Mouse (Mus musculus) adrenal gland, postnatal 14 days (tissue): Measurements from ENCODE around the gene Ak8. TPM values are rescaled to one million over a fixed set of nuclear protein-coding genes. Genes with fewer than 3 reads are reported as not detected.

ENCODE experiments used
- DNase-seq: peaks from one replicate; pipeline ENCODE4 v3.0.0; 2021; ENCODE audit warnings: mixed read lengths
- total RNA-seq: library from RNA; stranded (reverse); gene quantifications from 2 replicates; pipeline ENCODE4 v1.2.3, GENCODE M21; 2021

Ak8 gene
- total RNA-seq, 1 experiment from 2014 or later: not detected

DNA sequence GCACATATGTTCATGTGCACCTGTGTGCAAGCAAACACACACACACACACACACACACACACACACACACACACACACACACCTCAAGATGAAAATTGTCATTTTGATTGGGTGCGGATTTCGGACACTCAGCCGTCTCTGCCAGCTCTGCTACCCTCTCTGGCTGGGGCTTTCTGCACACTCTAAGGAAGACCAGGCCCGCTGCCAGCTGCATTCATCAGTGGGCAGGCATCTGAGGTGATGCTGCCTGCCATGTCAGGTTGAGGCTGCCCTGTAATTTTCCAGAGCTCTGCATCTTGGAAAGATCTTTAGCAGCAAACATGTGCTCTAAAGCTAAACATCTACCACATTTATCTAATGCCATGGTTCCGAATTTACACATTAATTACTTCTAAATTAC, 37.1 kb downstream of the Ak8 start:
- peak; percentile 51 for DNase-seq

DNA sequence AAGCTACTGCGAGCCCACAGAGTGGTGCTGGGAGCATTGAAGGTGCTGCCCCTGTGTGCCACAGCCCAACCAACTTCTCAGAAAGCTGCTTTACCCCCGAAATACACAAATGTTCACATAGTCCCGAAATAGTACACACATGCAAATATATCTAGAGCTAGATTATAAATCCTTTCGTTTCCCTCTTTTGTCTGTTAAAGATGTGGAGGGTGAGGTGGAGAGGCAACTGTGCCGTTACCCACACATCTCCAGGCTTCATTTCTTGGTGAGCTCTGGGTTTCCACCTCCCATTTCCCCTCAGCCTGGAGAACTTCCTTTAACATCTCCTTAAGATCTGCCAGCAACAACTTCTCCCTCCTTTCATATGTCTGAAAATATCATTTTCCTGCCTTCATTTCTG, 40.2 kb downstream of the Ak8 start:
- DNase-seq: no peak

- DNase-seq: peak; percentile 47
These were observed 42.7 kb downstream of the Ak8 start for GRCm38 (mm10) chr2:28742701-28743100.

GRCm38 (mm10) chr2:28746682-28747332, 46.8 kb downstream of the Ak8 start:
- DNase-seq: no peak

DNA sequence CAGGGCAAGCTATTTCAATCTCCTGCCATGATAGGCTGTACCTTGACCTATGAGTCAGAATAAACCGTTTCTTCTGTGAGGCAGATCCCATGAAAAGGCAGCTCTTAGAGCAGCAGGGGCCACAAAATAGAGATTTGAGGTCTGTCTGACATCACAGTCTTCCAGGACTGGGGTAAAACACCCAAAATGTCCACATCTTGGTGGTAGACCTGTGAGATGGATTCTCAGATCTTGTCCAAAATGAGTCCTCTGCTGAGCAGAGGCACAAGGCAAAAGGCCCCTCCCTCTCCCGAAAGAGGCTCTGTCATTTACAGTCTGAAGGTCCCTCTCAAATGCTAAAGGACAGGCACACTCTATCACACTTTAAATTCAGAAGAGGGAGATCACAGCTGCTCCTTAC, 47.7 kb downstream of the Ak8 start:
- DNase-seq: peak; percentile 21

DNA sequence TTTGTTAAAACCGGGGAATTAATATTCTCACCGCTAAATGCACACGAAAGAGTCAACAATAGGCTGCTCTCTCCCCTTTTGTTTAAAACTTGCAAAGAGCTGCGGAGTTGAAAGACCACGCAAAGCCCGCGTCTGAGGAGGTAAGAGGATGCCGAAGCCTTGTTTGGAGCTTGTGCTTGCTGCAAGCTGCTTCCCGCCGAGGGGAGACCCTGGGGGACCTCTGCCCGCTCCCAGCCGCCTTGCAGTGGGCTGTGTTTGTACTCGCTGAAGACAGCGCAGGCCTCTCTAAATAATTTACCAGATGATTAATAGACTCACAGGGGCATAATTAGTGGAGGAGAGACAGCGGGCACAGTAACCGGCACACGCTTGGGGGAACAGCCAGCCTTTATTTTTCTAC, 51.2 kb downstream of the Ak8 start:
- no peak for DNase-seq

GRCm38 (mm10) chr2:28751658-28752057, 51.7 kb downstream of the Ak8 start:
- DNase-seq: no peak

DNA sequence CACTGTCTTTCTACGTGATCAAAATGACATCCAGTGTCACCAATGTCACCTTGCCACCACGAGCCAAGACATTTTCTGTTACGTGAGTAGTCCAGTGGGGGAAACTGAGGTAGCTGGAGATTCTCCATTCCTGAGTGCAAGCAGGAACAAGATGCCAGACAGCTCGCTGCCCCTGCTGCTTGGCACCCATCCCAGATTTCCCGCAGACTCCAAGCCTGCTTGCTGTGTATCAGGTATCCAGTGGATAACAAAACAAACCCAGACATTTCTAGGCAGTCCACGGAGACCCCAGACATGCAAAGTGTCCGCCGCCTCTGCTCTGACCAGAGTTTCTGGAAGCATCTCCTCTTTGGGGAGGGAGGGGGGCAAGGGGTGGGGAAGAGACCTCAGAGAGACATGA, 52.4 kb downstream of the Ak8 start:
- DNase-seq: peak; percentile 22

DNA sequence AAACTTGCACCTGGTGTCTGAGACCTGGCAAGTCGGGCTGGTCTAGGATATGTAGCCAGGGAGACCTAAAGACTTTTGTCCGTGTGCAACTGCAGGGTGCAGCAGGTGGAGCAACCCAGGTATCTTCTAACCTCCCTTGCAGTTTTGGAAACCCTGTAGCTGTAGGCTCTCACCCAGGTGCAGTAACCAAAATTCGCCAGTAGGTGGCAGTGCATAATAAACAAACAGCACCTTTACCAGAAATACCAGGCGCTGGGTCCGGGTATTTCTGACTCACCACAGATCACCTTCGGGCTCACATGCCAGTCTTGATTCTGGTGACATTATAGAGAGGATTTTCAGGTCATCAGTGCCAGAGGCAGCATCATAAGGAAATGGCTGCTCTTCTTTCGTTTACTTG, 55.5 kb downstream of the Ak8 start:
- DNase-seq: peak; percentile 88

GRCm38 (mm10) chr2:28756201-28756600, 56.2 kb downstream of the Ak8 start:
- peak; percentile 68 for DNase-seq

DNA sequence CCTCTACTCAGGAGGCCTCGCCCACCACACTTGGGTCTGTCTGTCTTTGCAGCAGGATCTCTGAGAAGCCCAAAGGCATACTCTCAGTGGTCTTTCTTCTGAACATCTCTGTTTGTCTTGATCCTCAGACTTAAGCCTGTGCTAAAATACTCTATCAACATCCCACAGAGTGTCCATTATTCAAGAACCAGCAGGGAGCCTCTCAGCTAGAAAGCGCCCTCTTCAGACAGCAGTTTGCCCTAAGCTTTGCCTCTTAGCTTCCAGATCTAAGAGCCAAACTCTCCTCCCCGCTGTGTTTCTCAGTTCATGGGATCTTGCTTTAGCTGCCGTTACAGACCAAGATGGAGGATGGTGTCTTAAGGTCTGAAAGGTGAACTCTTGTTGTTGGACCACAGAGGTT, 59.5 kb downstream of the Ak8 start:
- no peak for DNase-seq

- no peak for DNase-seq
These were observed 66.6 kb downstream of the Ak8 start for GRCm38 (mm10) chr2:28766590-28766989.

- no peak for DNase-seq
These were observed 67.1 kb downstream of the Ak8 start for GRCm38 (mm10) chr2:28767041-28767440.

- DNase-seq: peak; percentile 41
These were observed 70.7 kb downstream of the Ak8 start for GRCm38 (mm10) chr2:28770697-28771096.

GRCm38 (mm10) chr2:28774073-28774472, 74.1 kb downstream of the Ak8 start:
- no peak for DNase-seq

DNA sequence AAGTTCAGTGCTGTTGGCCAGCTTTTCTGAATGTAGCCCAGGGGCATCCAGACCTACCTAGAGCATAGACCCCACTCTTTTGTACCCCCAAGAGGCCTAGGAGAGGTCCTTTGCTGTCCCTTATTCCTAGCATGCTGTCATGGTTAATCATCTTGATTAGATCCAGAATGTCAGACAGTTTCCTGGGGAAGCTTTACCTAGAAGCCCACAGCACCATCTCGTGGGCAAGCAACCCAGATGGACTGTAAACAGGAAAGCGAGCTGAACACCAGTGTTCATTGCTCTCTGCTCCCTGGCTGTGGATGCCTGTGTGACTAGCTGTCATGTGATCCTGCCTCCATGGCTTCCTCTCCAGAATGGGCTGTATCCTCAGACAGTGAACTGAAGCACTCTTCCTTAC, 76.8 kb downstream of the Ak8 start:
- no peak for DNase-seq

DNA sequence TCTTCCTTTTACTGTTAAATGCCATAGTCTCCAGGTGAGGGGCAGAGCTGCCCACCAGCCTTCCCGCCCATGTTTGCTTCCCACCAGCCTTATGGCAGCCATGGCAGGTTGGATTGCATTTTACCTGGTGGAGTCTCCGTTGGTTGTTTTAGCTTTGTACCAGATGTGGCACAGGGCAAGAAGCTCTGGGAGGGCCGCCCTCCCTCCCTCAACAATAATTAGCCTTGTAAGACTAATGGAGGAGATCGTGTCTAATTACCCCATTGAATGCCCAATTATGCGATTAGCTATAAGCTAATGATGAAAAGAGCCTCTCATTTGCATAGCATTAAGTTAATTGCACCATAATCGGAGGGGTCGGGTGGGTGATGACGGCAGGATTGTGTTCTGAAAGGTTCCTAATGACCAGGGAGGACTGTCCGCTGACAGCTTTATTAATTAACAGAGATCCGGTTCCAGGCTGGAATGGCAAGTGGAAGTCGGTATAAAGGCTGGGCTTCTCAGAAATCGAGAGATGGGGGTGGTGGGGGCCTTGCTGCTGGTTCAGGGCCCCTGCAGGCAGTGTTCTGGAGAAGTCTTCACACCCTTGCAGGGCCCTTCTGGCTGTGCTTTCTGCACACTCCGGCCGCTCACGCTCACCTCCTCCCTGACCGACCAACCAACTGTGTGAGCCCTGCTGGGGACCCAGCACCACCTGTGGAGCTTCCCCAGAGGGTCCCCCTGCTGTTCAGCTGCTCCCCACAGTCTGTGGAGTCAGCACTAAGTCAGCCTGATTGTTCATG, 80.2 kb downstream of the Ak8 start:
- no peak for DNase-seq

GRCm38 (mm10) chr2:28781310-28781709, 81.3 kb downstream of the Ak8 start:
- no peak for DNase-seq

DNA sequence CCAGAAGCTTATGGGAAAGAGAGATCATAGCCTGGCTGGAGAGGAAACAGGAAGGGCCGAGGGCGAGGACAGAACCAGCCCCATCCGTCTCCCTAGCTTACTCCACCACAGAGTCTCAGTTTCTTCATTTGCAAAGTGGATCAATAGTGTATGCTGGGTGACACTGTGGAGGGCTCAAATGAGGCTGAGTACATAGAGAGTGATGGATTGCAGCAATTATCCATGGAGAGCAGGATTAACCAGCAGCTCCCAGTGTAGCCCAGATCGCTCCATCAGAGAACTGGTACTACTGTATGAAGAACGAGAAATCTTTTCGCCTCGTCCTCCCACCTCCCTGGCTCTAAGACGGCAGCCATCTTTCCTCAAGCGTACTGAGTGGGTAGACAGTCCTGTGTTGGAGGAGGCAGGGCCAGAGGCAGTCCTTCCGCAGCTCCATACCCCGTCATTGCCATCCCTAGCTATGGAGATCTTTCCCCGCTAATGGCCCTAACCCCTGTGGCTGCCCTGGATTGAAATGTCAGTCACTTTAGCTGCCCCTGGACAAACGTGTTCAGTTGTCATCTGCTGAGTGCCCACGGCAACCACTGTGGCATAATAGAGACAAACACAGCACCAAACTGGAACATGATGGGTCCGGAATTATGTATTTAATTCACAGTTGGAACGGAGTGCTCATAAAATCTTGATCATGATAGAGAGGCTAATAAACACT, 86.5 kb downstream of the Ak8 start:
- DNase-seq: no peak

GRCm38 (mm10) chr2:28787067-28787619, 87.2 kb downstream of the Ak8 start:
- DNase-seq: no peak

DNA sequence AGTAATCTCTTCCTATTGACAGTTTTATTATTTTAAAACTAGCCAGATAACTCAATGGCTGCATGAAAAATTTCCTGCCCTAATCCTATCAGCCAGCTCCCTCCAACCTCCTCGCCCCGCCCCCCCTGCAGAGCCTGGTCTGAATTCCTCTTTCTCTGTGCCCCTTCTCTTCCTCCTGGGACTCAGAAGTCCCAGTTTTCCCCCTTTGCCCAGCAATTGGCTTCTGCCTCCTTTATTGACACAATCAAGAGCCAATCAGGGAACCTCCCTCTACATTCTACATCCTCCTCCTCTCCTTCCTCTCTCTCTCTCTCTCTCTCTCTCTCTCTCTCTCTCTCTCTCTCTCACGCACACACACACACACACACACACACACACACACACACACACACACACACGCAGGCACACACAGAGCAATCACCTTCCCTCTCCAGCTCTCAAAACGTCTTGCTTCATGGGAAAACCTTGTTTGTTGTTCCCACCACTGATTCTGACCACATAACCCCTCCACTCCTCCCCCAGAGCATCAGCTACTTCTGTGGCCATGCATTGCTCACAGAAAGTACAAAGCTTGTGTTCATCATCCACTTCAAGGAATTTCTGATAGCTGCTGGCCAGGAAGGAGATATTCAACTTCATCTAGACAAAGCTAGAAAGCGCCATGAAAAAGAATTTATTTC, 93.1 kb downstream of the Ak8 start:
- DNase-seq: peak; percentile 35

GRCm38 (mm10) chr2:28794623-28795022, 94.7 kb downstream of the Ak8 start:
- no peak for DNase-seq
